Mouse (Mus musculus) heart, adult 2 months (tissue): ENCODE measurements around the gene 2610507B11Rik. TPM values are rescaled to one million over a fixed set of nuclear protein-coding genes. Genes with fewer than 3 reads are reported as not detected.

Experiments
- DNase-seq, 2 experiments: peaks; one replicate each; pipeline ENCODE4 v3.0.0; 2021
- H3K27ac ChIP-seq: fragments of 200-600 bp; 2 replicates; pipeline ENCODE4 v1.8.1; 2022
- H3K27me3 ChIP-seq: fragments of 200-500 bp; 2 replicates; pipeline ENCODE4 v1.6.1; 2012; ENCODE audit warnings: mild to moderate bottlenecking, low read length, inconsistent platforms, mixed read lengths; ENCODE audit not compliant: control insufficient read depth, insufficient read depth
- H3K36me3 ChIP-seq: fragments of 200-500 bp; 2 replicates; pipeline ENCODE4 v1.6.1; 2012; ENCODE audit warnings: low read length, inconsistent platforms; ENCODE audit not compliant: control insufficient read depth, insufficient read depth
- H3K4me1 ChIP-seq: fragments of 200-500 bp; 2 replicates; pipeline ENCODE4 v1.6.1; 2011; ENCODE audit warnings: low read length; ENCODE audit not compliant: control insufficient read depth, insufficient read depth
- H3K4me3 ChIP-seq: fragments of 200-600 bp; 2 replicates; pipeline ENCODE4 v1.8.1; 2022
- H3K79me2 ChIP-seq: fragments of 200-500 bp; replicated peaks from 2 replicates; pipeline ENCODE4 v1.6.1; 2012; ENCODE audit warnings: mild to moderate bottlenecking, inconsistent platforms, low read length, moderate library complexity, mixed read lengths; ENCODE audit not compliant: control insufficient read depth, insufficient read depth
- H3K9ac ChIP-seq: fragments of 200-500 bp; 2 replicates; pipeline ENCODE4 v1.6.1; 2012; ENCODE audit warnings: low read depth, mild to moderate bottlenecking, control low read depth, inconsistent platforms, low read length, mixed read lengths
- CTCF ChIP-seq: fragments of 200-600 bp; IDR thresholded peaks from 2 replicates; pipeline ENCODE4 v1.8.1; 2022; ENCODE audit warnings: antibody characterized with exemption, mild to moderate bottlenecking, moderate library complexity
- EP300 ChIP-seq: fragments of 200-500 bp; IDR thresholded peaks from 2 replicates; pipeline ENCODE4 v1.6.1; 2011; ENCODE audit warnings: low read depth, low read length, control low read depth; ENCODE audit not compliant: insufficient read depth
- POLR2A ChIP-seq: fragments of 200-500 bp; IDR thresholded peaks from 2 replicates; pipeline ENCODE4 v1.6.1; 2011; ENCODE audit warnings: mild to moderate bottlenecking, low read depth, low read length, control low read depth; ENCODE audit not compliant: insufficient read depth
- WGBS: fragments of 180-500 bp; shearing (Covaris S2); methylation state at CpG from one replicate; pipeline ENCODE4 v1.1.7; 2018; 5-methylcytosine and 5-hydroxymethylcytosine counted together
- intact Hi-C: fragments of 180-260 bp; cut with DNase I; formaldehyde crosslinking; loops from one replicate; pipeline ENCODE4 v1.15.1; 2025
- long read RNA-seq: library from polyadenylated mRNA; stranded (forward); transcript quantifications from one replicate; pipeline ENCODE4 v2.0.0, GENCODE M21; 2021
- polyA plus RNA-seq: library from polyadenylated mRNA; depleted of rRNA; stranded (reverse); fragments of >200 nt; gene quantifications from 2 replicates; pipeline ENCODE4 v1.2.3, GENCODE M21; 2012; rRNA removed
- total RNA-seq, 2 experiments: library from RNA; stranded (reverse); gene quantifications; 2 replicates each; pipeline ENCODE4 v1.2.3; 2021

The 2610507B11Rik gene
- total RNA-seq (100 to 1,000 TPM; 173 to 209 TPM), polyA plus RNA-seq (74.7 and 141 TPM in 2 replicates)
- long read RNA-seq, full-length matches to known transcripts, result 100 of 180 reads
- long read RNA-seq, partial matches to known transcripts, result 72 of 180 reads
- long read RNA-seq, other reads (novel, unspliced or antisense), result 8 of 180 reads

GRCm38 (mm10) chr11:78261380-78262352, at the start of gene 2610507B11Rik:
TSS of gene 2610507B11Rik (plus strand) at chr11:78261752.
- WGBS, result under 1% methylated on average over 112 of the region's 115 CpGs
- peak within 1 kb of the TSS; percentile 90 for H3K4me3 ChIP-seq
- H3K27me3 ChIP-seq, result no peaks in the 10 kb centered on the region
- H3K79me2 ChIP-seq, result peaks cover 1% of the 10 kb centered on the region; the same call in 1 of the 2 replicates
- H3K27ac ChIP-seq, result peak within 1 kb of the TSS; percentile 90
- intact Hi-C loops, result loop anchor here (5.0 kb wide), 2 partner anchors 66 to 86 kb away; partner anchors contain the start of gene Pigs
- peaks cover 27% of the 10 kb centered on the region for H3K36me3 ChIP-seq
- TF ChIP-seq CTCF (0 out of 2 replicates have a peak, but pooled peaks have one; percentile 1), POLR2A (peak; percentile 78), EP300 (no peak)
- peak; percentile 95 to 96 for DNase-seq
- H3K9ac ChIP-seq, result peak within 1 kb of the TSS; percentile 96
- peaks cover 1% of the 10 kb centered on the region for H3K4me1 ChIP-seq

- DNase-seq, result peak in 1 of 2 experiments; percentile 35
- WGBS, result 87% methylated on average over 14 of the region's 14 CpGs
- H3K36me3 ChIP-seq, result no peaks in the 10 kb centered on the region
Observed at GRCm38 (mm10) chr11:78213086-78213817, 48.3 kb upstream of the 2610507B11Rik start.

GRCm38 (mm10) chr11:78215709-78216317, 45.7 kb upstream of the 2610507B11Rik start:
- intact Hi-C loops, result no loop called here
- Histone ChIP-seq H3K27ac (no peak overlapping the region), H3K9ac (no peak overlapping the region), H3K27me3 (no peaks in the 10 kb centered on the region), H3K4me1 (no peaks in the 10 kb centered on the region), H3K36me3 (no peaks in the 10 kb centered on the region), H3K4me3 (no peak overlapping the region), H3K79me2 (no peaks in the 10 kb centered on the region)
- TF ChIP-seq EP300, result no peak
- TF ChIP-seq CTCF, result no peak
- TF ChIP-seq POLR2A, result no peak
- WGBS, result 90% methylated on average over 11 of the region's 11 CpGs
- DNase-seq, result no peak

More at GRCm38 (mm10) chr11:78213086-78213817, 48.3 kb upstream of the 2610507B11Rik start:
- Histone ChIP-seq H3K4me3 (no peak overlapping the region), H3K9ac (no peak overlapping the region), H3K79me2 (no peaks in the 10 kb centered on the region), H3K27ac (no peak overlapping the region), H3K27me3 (no peaks in the 10 kb centered on the region), H3K4me1 (peaks cover 2% of the 10 kb centered on the region; the same call in 1 of the 2 replicates)
- no peak for TF ChIP-seq CTCF
- TF ChIP-seq EP300, result no peak
- no peak for TF ChIP-seq POLR2A
- intact Hi-C loops, result no loop called here

- Histone ChIP-seq H3K4me1 (no peaks in the 10 kb centered on the region), H3K4me3 (no peak overlapping the region), H3K36me3 (no peaks in the 10 kb centered on the region; the same call in 1 of the 2 replicates), H3K27me3 (no peaks in the 10 kb centered on the region), H3K79me2 (no peaks in the 10 kb centered on the region), H3K9ac (no peak overlapping the region), H3K27ac (no peak overlapping the region)
- intact Hi-C loops, result loop anchor here (10.0 kb wide), 1 partner anchor 61 kb away; no protein-coding TSS in a partner anchor
- 75% methylated on average over 4 of the region's 4 CpGs for WGBS
- DNase-seq, result no peak
- TF ChIP-seq POLR2A, result no peak
- TF ChIP-seq EP300, result no peak
- TF ChIP-seq CTCF, result no peak
Observed at GRCm38 (mm10) chr11:78223586-78223985, 38.0 kb upstream of the 2610507B11Rik start.

GRCm38 (mm10) chr11:78231518-78231917, 30.0 kb upstream of the 2610507B11Rik start:
- H3K9ac ChIP-seq, result no peak overlapping the region
- DNase-seq, result no peak
- H3K27ac ChIP-seq, result no peak overlapping the region
- no peak overlapping the region for H3K4me3 ChIP-seq
- no peaks in the 10 kb centered on the region; the same call in 1 of the 2 replicates for H3K4me1 ChIP-seq
- TF ChIP-seq POLR2A (no peak), EP300 (no peak), CTCF (no peak)
- no peaks in the 10 kb centered on the region for H3K27me3 ChIP-seq
- WGBS, result 87% methylated on average over 6 of the region's 6 CpGs
- no peaks in the 10 kb centered on the region; the same call in 1 of the 2 replicates for H3K36me3 ChIP-seq
- intact Hi-C loops, result no loop called here
- peaks cover 5% of the 10 kb centered on the region for H3K79me2 ChIP-seq
